Mouse (Mus musculus): Measurements from ENCODE around the gene Slc8a3.

Slc8a3 gene

Small RNAs within 50 kb of the gene (microRNA-seq; reads per million reads assigned to microRNA genes)
- 8.9 to 12.7 reads per million in 2 experiments for gene Mir3067

Data from adrenal gland (tissue).